Mouse (Mus musculus) heart, postnatal 14 days (tissue): ENCODE measurements around the gene Zfp740. TPM values are rescaled to one million over a fixed set of nuclear protein-coding genes. Genes with fewer than 3 reads are reported as not detected.
A peak's percentile ranks its signal among the peaks of the same experiment; 100 is the strongest.

Experiments used
- DNase-seq, 2 experiments: peaks; one replicate each; pipeline ENCODE4 v3.0.0; 2021 to 2022
- intact Hi-C: fragments of 180-260 bp; cut with DNase I; formaldehyde crosslinking; loops from one replicate; pipeline ENCODE4 v1.15.1; 2025
- total RNA-seq, 2 experiments: library from RNA; stranded (reverse); gene quantifications; 2 replicates each; pipeline ENCODE4 v1.2.3; 2021

The Zfp740 gene
- total RNA-seq, 2 experiments from 2014 or later = 41.8 to 47.1 TPM

GRCm38 (mm10) chr15:102188883-102189282 lies 14.2 kb upstream of the Zfp740 start:
- DNase-seq = no peak
- intact Hi-C loops = no loop called here

GRCm38 (mm10) chr15:102191699-102192098 lies 11.3 kb upstream of the Zfp740 start:
- intact Hi-C loops = no loop called here
- DNase-seq = no peak

GRCm38 (mm10) chr15:102192271-102192812 lies 10.7 kb upstream of the Zfp740 start:
- intact Hi-C loops = no loop called here
- DNase-seq = no peak

GRCm38 (mm10) chr15:102192820-102193386 lies 10.1 kb upstream of the Zfp740 start:
- DNase-seq = no peak
- intact Hi-C loops = no loop called here

- no peak for DNase-seq
- intact Hi-C loops = no loop called here
Measured at GRCm38 (mm10) chr15:102193652-102194051, 9.4 kb upstream of the Zfp740 start.

GRCm38 (mm10) chr15:102194439-102194838 lies 8.6 kb upstream of the Zfp740 start:
- DNase-seq = no peak
- intact Hi-C loops = no loop called here

GRCm38 (mm10) chr15:102195373-102195772 lies 7.7 kb upstream of the Zfp740 start:
- DNase-seq = no peak
- intact Hi-C loops = no loop called here

GRCm38 (mm10) chr15:102198841-102199240 lies 4.2 kb upstream of the Zfp740 start:
- intact Hi-C loops = no loop called here
- no peak for DNase-seq

- intact Hi-C loops = no loop called here
- peak; percentile 78 to 84 for DNase-seq
Measured at GRCm38 (mm10) chr15:102203835-102204381, 859 bp downstream of the Zfp740 start.

- intact Hi-C loops = no loop called here
Measured at GRCm38 (mm10) chr15:102204674-102205505, 1.8 kb downstream of the Zfp740 start, which contains the start of gene Csad. Csad (minus strand) TSS chr15:102204724.

GRCm38 (mm10) chr15:102205779-102206178 lies 2.7 kb downstream of the Zfp740 start:
- no peak for DNase-seq
- intact Hi-C loops = no loop called here

More at GRCm38 (mm10) chr15:102204674-102205505, 1.8 kb downstream of the Zfp740 start, which contains the start of gene Csad:
- DNase-seq = no peak

- intact Hi-C loops = no loop called here
- no peak for DNase-seq
Measured at GRCm38 (mm10) chr15:102207351-102207750, 4.3 kb downstream of the Zfp740 start.

GRCm38 (mm10) chr15:102208092-102208561 lies 5.1 kb downstream of the Zfp740 start:
- intact Hi-C loops = no loop called here
- DNase-seq = no peak

GRCm38 (mm10) chr15:102209114-102209513 lies 6.1 kb downstream of the Zfp740 start:
- DNase-seq = no peak
- intact Hi-C loops = no loop called here

- intact Hi-C loops = no loop called here
- no peak for DNase-seq
Measured at GRCm38 (mm10) chr15:102210816-102211215, 7.8 kb downstream of the Zfp740 start.

- intact Hi-C loops = no loop called here
- no peak for DNase-seq
Measured at GRCm38 (mm10) chr15:102211895-102212294, 8.8 kb downstream of the Zfp740 start.

GRCm38 (mm10) chr15:102214132-102214531 lies 11.1 kb downstream of the Zfp740 start:
- intact Hi-C loops = no loop called here
- no peak for DNase-seq

GRCm38 (mm10) chr15:102215624-102216023 lies 12.6 kb downstream of the Zfp740 start:
- intact Hi-C loops = loop anchor here (5.0 kb wide), 1 partner anchor 98 kb away; no protein-coding TSS in a partner anchor
- no peak for DNase-seq

GRCm38 (mm10) chr15:102216459-102217228 lies 13.6 kb downstream of the Zfp740 start:
- intact Hi-C loops = loop anchor here (5.0 kb wide), 1 partner anchor 99 kb away; no protein-coding TSS in a partner anchor
- DNase-seq = no peak

GRCm38 (mm10) chr15:102217325-102217724 lies 14.3 kb downstream of the Zfp740 start:
- intact Hi-C loops = loop anchor here (5.0 kb wide), 1 partner anchor 100 kb away; no protein-coding TSS in a partner anchor
- DNase-seq = no peak
